Mouse (Mus musculus) adrenal gland, adult (tissue): ENCODE results near the gene Rprd2.
A peak's percentile ranks its signal among the peaks of the same experiment; 100 is the strongest.
"Not testable (repeated sequence)": the region's sequence is repeated elsewhere in the genome, so short reads cannot be mapped to it uniquely, and the experiment has no call there.

Source experiments
- DNase-seq, 2 experiments: peaks; one replicate each; pipeline ENCODE4 v3.0.0; 2022 to 2023; ENCODE audit warnings: low spot score in 1 of 2; ENCODE audit not compliant: inconsistent age in 2 of 2

The Rprd2 gene

DNA sequence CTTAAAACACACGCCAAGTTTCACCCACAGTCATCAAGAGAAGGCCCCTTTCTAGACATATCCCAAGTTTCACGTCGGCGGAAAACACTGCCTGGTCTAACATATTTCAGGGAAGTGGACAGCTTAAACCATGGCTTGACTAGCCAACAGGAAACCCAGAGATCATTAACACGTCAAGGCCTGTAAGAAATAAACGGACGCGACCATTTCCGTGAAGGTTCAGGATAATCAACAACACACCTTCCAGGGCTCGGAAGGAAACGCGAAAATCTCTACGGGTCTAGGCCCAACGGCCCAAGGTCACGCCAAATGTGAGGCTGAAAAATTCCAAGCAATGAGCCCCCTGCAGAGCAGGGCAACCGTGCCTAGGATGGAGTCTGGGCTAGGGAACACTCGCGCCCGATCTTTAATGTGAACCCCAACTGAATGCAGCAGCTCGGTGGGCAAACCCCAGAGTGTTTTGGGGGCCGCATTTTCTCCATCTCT lies 594 bp downstream of the Rprd2 start:
- DNase-seq, result peak; percentile 63 to 88

DNA sequence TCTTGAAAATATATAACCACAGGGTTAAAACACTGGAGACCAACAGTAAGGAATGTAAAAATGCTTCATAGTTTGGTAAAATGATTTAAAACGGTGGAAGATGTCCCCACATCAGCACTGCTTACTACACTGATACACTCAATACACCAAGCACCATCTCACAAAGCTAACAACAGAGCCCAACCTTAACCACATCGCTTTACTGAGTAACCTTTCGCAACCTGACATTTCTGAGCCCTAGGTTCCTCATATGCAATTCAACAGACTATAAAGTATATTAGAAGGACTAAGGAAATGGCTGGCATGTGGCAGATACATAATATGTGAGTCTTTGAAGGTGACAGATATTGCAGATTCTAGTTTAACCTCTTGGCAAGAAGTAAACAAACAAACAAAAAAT lies 2.0 kb downstream of the Rprd2 start:
- DNase-seq, result no peak

DNA sequence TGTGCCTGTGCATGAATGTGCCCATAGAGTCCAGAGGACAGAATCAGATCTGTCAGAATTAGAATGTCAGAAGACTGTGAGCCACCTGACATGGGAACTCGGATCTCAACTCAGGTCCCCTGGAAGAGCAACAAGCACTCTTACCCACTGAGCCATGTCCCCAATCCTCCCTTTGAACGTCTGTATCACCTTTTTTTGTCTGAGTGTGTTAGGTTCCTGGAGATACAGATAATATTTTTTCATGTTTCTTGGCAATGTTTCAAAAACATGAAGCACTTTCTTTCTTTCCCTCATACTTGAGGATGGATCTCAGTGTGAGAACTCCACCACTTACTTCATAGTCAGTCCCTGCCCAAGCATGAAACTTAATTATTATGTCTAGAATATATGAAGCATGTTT lies 10.3 kb downstream of the Rprd2 start:
- no peak for DNase-seq

DNA sequence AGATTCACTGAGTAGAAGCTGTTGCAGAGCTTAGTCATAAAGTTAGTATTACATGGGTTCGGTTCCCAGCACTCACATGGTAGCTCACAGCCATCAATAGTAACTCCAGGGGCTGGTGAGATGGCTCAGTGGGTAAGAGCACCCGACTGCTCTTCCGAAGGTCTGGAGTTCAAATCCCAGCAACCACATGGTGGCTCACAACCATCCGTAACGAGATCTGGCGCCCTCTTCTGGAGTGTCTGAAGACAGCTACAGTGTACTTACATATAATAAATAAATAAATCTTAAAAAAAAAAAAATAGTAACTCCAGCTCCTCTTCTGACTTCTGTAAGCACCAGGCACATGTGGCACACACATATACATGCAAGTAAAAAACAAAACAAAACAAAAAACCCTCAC lies 11.0 kb downstream of the Rprd2 start:
- not testable (repeated sequence) for DNase-seq

DNA sequence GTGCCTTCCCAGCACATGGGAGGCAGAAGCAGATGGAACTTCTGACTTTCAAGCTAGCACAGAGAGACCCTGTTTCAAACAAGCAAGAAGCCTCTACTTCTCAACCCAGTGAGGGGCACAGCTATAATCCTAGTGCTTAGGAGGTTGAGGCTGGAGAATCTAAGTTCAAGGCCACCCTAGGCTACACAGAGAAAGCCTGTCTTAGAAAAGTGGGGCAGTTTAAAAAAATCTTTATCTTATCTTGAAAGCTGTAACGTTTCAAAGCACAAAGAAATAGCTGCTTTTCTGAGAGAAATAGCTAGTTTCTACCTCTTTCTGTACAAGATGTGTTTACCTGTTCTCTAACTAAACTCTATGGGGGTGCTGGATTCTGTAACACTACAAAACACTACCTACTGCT lies 12.0 kb downstream of the Rprd2 start:
- no peak for DNase-seq

DNA sequence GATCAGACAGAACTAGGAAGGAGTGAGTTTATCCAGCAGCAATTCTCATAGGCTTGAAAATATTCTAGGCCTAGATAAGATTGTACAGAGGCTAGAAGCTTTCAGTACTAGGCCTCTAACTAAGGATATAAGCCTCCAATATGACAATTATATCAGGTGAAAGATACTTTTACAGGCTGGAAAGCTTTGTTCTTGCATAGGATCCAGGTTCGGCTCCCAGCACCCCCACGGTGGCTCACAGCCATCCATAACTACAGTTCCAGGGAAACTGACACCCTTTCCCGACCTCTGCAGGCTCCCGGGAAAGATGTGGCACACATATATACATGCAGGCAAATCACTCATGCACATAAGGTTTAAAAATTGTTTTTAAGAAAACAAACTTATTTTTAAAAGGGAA lies 14.8 kb downstream of the Rprd2 start:
- DNase-seq, result no peak

DNA sequence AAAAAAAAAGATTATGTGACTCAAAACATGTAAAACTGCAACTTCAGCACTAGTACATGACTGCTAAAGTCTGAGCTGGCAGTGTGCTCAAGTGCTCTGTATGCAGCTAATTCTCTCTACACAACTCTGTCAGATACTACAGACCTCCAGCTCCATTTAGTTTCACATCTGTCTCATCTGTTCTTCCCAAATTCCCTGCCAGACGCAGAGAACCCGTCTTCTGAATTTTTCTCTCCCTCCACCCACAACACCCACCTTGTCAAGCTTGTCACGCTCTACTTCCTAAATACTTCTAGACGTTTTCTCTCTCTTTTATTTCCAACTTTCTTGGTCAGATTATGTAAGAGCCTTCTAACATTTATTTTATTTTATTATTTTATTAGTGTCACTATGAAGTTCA lies 19.9 kb downstream of the Rprd2 start:
- no peak for DNase-seq

DNA sequence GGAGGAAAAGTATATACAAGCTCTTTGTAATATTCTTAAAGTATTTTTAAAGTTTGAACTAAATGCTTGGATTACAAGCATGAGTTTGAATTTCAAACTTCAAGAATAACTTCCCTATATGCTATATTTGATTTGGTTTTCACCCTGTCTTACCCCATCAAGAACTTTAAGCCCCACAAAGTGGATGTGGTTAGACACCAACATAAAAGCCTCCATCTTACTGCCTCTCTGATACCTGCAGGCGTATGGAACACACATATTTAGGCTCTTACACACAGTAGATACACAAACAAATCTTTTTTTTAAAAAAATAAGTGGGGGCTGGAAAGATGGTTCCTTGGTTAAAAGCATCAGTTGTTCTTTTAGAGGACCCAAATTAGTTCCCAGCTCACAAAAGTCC lies 24.4 kb downstream of the Rprd2 start:
- no peak for DNase-seq

DNA sequence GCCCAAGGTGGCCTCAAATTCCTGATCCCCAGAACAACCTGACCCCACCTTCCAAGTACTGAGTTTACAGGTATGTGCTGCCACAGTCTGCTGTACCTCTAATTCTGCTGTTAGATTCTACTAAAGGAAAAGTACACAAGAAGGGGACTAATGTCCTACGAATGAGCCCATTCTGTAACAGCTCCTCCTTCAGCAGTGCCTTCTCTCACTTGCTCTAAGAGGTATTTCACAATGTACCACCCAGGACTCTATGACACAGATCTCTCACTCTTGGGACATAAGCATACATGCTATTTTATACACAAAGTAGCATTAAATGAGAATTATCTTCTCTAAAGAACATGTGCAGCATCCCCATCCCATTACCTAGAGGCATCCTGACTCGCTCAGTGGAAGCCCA lies 25.0 kb downstream of the Rprd2 start:
- DNase-seq, result no peak

DNA sequence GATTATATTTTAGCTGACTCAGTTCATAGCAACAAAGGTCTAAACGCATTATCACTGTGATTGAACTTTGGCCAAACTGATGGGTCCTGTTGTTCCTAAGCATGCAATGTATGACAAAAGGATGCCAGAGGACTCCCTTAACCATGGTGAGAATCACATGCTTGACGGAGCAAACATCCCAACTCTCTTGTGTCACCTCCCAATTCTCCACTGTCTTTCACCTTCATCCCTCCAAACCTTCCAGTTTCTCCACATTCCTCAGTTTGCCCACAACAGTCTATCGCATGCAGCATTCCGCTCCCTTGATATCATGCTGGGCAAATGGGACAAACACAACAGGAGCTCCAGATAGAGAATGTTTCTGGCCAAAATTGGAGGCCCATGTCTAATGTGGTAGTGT lies 33.2 kb downstream of the Rprd2 start:
- DNase-seq, result no peak

DNA sequence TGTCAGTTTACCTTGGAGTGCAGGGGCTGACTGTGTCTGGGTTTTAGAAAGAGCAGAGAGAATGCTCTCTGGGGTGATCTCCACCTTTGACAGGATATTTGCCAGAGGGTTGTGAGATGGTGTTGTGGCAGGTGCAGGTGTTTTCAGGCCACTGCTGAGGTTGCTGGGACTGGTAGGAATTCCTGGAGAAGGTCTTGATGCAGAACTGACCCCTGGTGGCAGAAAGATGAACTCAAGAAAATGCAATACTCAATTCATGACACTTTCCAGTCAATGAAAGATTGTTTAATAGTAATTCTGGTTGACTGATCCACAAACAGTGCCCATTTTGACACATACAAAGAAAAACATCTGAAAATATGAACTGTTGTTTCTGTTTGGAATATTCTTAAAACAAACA lies 46.7 kb downstream of the Rprd2 start:
- peak in 1 of 2 experiments; percentile 77 for DNase-seq

DNA sequence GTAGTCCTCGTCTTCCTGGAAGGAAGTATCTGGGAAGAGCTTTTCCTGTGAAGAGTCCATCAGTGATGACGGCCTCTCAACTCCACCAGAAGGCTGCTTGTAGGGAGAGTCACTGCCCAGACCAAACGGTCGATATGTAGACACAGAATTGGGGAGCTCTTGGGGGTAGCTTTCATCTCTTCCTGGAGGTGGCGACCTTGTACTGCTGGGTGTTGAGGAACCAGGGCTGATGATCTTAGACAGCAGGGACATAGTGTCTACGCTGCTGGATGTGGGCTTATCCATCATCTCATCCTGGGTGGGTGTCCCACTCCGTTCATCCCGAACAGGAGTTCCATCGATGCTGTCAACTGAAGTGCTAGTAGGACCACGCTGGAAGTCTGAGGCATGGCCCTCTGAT lies 53.1 kb downstream of the Rprd2 start:
- DNase-seq, result no peak

DNA sequence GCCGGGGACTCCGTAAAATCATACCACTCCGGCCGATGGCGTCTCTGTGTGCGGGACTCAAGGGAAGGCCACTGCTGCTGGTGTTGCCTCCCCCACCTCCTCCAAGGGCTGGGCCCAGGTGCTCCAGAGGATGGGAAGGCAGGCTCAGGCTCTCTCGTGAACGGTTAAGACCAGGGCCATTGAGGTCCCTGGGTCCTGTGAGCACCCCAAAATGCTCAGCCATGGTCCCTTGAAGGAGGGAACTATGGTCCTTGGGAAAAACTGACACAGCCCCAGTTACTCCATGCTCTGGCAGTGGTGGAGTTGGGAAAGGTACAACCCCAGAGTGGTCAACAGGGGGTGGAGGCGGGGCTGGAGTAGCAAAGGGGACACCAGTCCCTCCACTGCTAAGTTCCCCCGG lies 54.9 kb downstream of the Rprd2 start:
- DNase-seq, result no peak

DNA sequence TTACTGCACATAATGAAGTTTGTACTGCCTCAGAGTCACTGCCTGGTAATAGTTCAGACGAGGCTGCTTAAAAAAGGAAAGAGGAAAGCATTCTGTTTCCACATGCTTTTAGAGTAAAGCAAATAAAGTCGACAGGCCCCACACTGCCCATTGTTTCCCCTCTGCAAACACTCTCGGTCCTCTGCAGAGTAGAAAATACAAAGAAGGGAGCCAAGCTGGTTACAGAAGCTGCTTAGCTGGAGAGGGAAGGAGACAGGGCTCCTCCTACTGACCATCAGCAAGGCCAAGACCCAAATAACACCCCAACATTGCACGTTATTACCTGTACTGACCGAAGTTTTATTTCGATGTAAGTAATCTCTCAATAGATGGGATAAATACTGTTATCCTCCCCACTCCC lies 55.7 kb downstream of the Rprd2 start:
- DNase-seq, result peak in 1 of 2 experiments; percentile 23

DNA sequence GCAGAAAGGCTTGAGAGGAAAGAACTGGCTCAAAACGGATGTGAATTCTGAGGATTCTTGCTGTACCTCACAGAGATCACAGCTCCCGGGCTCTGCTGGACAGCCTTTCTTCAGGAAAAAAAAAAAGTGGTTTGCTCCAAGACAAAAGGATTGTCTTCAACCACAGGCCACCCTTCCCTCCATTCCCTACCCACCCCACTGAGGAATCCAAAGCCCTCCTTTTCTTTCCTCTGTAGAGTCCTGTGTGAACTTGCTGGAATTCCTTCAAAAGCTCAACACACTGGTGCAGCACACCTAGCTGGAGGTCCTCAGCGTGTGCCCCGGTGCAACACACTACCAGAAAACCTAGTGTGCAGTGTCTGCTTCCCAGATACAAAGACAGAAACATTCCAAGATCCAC lies 56.9 kb downstream of the Rprd2 start:
- DNase-seq, result no peak

DNA sequence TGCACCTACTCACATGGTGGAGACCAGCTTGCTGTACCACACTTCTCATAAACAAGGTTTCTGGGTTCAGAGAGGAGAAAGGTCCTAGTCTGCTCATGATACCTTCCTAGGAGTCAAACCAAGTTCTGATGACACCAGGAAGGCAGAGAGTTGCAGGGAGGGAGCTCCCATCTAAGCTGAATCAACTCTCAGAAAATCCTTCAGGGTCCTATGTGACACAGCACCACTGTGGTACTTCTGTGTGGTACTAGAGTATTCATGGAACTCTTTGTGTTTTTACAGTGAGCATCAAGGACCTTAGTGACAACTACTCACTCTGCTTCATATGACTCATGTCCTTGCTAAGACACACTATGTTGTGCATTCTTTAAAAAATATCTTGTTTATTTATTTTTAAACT lies 58.0 kb downstream of the Rprd2 start:
- DNase-seq, result peak in 1 of 2 experiments; percentile 71

DNA sequence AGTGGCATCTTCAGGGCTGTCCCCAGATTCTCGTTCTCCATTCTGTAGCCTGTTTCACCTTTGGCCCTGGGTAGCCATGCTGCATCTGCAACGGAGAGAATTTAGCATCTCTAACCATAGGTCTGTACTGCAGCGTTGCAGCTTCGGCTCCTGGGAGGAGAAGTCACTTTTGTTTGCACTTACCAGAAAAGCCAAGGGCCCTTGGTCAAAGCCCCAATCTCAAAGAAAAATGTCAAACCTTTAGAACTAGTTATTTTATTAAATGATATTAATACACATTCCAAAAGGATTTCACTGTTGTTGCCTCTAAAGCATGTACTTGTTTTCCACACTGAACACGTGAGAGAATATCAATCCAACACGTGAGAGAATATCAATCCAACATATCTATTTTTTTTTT lies 58.6 kb downstream of the Rprd2 start, which contains the start of gene Tars2:
Tars2 (minus strand) TSS at position 101 of the 400 bp plus-strand sequence.
- DNase-seq, result peak in 1 of 2 experiments; percentile 28

DNA sequence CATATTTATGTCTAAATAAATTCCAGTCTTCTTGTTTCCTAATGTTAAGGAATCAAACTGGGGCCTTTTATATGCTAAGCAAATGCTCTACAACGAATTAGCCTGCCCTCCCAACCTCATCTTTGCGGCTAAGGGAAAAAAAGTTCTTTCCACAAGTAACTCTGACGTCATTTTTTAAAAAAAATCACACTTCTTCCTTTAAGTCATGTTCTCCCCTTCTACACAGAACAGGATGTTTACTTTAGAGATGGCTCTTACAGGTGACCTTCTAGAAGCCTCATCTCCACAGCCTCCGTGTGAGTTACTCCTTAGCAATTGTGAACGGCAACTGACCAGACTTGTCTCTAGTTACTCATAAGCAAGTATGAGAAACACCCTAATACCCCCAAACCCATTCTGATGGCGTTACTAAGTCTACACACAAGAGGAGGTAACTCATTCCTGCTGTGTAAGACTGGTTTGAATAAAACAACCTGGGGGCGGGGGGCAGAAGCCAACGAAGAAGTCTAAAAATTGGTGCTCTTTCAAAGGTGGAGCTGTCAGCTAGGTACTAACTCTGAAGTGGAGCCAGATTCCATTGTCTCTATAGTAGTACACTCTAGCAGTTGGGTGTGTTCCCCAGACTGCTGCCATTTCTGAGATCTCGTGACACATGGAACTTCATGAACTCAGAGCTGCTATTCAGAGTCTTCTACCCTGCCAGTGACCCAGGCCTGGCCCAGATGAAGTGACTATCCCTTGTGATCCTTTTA lies 60.0 kb downstream of the Rprd2 start:
- peak in 1 of 2 experiments; percentile 40 for DNase-seq

DNA sequence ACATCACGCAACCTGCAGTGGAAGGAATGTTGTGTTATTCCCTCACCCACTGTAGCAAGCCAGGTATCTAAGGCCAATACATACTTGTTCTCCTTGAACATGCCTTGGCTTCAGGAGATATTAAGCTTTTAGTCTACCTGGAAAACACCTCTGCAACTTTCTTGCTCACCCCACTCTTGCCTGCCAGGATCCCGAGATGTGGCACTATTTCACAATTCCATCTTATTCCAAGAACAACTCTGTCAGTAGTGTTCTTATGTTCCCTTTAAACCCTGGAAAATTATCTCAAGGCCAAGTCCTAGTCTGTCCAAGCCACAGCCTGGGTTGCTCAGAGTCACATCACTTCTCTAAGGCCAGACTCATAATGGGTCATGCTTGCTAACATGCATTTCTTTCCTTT lies 61.9 kb downstream of the Rprd2 start:
- peak; percentile 48 to 67 for DNase-seq

DNA sequence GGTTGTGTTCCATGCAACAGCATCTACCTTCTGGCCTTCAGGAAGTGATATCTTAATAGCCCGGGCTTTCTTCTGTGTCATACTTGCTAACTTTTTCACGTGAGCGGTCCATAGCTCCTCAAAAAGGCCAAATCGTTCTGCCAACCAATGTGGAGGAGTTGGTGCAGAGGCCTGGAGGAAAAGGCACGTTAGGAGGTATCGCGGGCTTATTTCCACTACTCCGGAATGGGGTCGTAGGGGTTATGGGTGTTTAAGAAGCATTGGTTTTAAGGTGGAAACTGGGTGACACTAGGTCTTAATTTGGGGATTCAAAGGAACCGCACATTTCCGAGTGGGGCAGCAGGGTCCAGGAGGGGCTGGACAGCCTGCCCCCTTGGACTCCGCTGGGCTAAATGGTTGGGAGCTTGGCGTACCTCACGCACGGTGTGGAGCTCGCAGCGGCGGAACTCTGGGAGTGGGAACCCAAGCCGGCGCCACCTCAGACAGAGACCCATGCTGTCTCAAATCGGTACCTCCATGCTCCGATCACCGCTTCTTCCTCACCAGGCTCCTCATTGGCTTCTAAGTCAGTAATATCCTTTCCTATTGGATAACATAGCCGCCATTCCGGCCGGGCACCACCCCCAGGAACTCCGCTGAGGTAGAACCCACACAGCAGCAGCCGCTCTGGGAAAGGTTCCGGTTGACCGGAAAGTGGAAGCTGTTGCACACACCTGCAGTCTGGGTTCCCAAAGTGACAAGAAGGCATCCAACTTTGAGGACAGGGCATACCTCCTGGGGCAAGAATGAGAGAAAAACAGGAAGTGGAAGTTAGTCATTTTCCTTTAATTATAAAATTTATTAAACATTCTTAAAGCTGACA lies 64.1 kb downstream of the Rprd2 start:
- peak; percentile 94 to 98 for DNase-seq

DNA sequence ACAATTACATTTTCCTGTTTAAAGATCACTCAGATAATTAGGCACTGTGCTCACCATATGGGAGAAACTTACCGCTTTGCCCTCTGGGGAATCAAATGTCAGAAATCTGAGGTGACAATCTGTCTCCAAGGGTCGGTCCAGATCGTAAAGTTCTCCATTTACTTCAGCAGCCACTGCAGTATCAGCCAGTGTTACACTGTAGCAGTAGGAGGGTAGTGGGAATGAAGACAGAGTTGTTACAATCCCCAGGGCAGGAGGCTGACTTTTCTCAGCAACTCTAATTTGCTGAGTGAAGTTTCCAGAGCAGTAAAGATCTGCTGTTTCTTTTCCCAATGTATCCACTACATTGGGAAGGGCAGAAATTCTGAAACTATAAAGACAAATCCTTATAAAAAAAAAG lies 65.7 kb downstream of the Rprd2 start:
- DNase-seq, result no peak

DNA sequence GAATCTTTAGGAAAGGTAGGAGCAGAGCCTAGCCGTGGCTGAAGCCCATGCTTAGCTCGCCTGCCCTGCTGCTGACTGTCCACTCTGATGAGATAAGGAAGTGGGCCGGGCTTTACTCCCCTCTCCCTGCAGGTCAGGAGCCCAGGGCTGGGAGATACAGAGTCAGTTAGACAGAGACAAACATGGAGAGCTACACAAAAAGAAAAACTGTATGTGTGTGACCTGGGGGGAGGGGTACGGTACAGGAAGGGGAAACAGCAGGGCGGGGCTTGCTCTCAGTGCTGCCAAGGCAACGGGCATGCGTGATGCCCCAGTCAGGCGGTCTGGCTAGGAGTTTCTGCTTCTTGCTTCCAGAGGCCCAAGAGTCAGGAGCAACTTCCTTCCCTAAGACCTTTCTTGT lies 78.3 kb downstream of the Rprd2 start:
- peak; percentile 60 to 69 for DNase-seq
